Mouse (Mus musculus) liver, embryonic 14.5 days (tissue): ENCODE measurements around the gene Ms4a10.

Experiments
- CTCF ChIP-seq: IDR thresholded peaks from 2 replicates; pipeline ENCODE4 v1.5.1; 2016; ENCODE audit warnings: antibody characterized with exemption, low read depth, control low read depth
- EP300 ChIP-seq: IDR thresholded peaks from 2 replicates; pipeline ENCODE4 v1.6.1; 2016; ENCODE audit warnings: antibody characterized with exemption, low read depth

DNA sequence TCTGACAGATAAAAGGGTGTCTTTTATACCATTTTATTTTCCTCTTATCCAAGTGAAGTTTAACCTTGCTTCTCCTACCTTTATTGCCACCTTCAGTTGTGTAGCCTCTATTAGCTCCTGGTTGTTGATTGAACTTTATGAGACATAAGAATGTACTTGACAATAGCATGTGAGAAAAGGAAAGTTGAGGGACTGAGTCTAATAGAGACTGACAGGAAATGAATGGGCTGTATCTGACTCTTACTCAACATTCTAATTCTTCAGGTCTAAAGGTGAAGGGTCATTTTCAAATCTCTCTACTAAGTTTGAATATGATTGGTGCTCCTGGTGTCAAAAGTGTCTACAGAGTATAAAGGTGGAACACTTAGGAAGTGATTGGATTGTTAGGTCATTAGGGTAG, 47.9 kb upstream of the Ms4a10 start:
- TF ChIP-seq CTCF (no peak), EP300 (no peak)
